Mouse (Mus musculus) neural tube, embryonic 15.5 days (tissue): ENCODE data around the gene Gm36864. TPM values are rescaled to one million over a fixed set of nuclear protein-coding genes. Genes with fewer than 3 reads are reported as not detected.
A peak's percentile ranks its signal among the peaks of the same experiment; 100 is the strongest.
"Not testable (repeated sequence)": the region's sequence is repeated elsewhere in the genome, so short reads cannot be mapped to it uniquely, and the experiment has no call there.

Experiments
- ATAC-seq: fragments of 200-750 bp; cut with Nextera tagmentation; 2 replicates; pipeline ENCODE4 v1.8.0; 2017; ENCODE audit warnings: mild to moderate bottlenecking, moderate TSS enrichment, moderate library complexity; ENCODE audit not compliant: low FRiP score
- H3K27ac ChIP-seq: fragments of 300-500 bp; sonication (generic); replicated peaks from 2 replicates; pipeline ENCODE4 v1.5.1; 2015; ENCODE audit warnings: mild to moderate bottlenecking, inconsistent platforms
- H3K27me3 ChIP-seq: fragments of 300-500 bp; sonication (generic); replicated peaks from 2 replicates; pipeline ENCODE4 v1.6.1; 2015; ENCODE audit warnings: inconsistent platforms
- H3K36me3 ChIP-seq: fragments of 300-500 bp; sonication (generic); 2 replicates; pipeline ENCODE4 v1.6.1; 2015; ENCODE audit warnings: inconsistent platforms
- H3K4me1 ChIP-seq: fragments of 300-500 bp; sonication (generic); 2 replicates; pipeline ENCODE4 v1.6.1; 2015; ENCODE audit warnings: inconsistent platforms
- H3K4me2 ChIP-seq: fragments of 300-500 bp; sonication (generic); 2 replicates; pipeline ENCODE4 v1.6.1; 2015; ENCODE audit warnings: inconsistent platforms, mild to moderate bottlenecking, moderate library complexity
- H3K4me3 ChIP-seq: fragments of 300-500 bp; sonication (generic); replicated peaks from 2 replicates; pipeline ENCODE4 v1.5.1; 2015; ENCODE audit warnings: mild to moderate bottlenecking, inconsistent platforms
- H3K9ac ChIP-seq: fragments of 300-500 bp; sonication (generic); replicated peaks from 2 replicates; pipeline ENCODE4 v1.6.1; 2015; ENCODE audit warnings: mild to moderate bottlenecking, inconsistent platforms
- H3K9me3 ChIP-seq: fragments of 300-500 bp; sonication (generic); replicated peaks from 2 replicates; pipeline ENCODE4 v1.6.1; 2016; ENCODE audit warnings: inconsistent platforms
- WGBS: fragments of 180-500 bp; shearing (Covaris S2); methylation state at CpG from one replicate; pipeline ENCODE4 v1.1.7; 2015; ENCODE audit warnings: mixed read lengths; 5-methylcytosine and 5-hydroxymethylcytosine counted together
- polyA plus RNA-seq: library from polyadenylated mRNA; unstranded; fragments of >200 nt; fragmentation: Nextera tagmentation; extraction: Ambion mirVana; gene quantifications from 2 replicates; pipeline ENCODE4 v1.2.1, GENCODE M21; 2015

Gm36864 gene
- polyA plus RNA-seq, 1 experiment from 2014 or later, result not detected

GRCm38 (mm10) chr7:44240712-44241111 is 4.7 kb downstream of the Gm36864 start:
- no peak for ATAC-seq
- 50% methylated on average over 1 of the region's 1 CpGs for WGBS
- no peak overlapping the region for H3K27ac ChIP-seq
- no peak overlapping the region for H3K4me3 ChIP-seq
- no peaks in the 10 kb centered on the region for H3K27me3 ChIP-seq
- H3K4me2 ChIP-seq, result no peak overlapping the region
- no peak overlapping the region for H3K9ac ChIP-seq
- no peaks in the 10 kb centered on the region for H3K9me3 ChIP-seq
- no peaks in the 10 kb centered on the region for H3K36me3 ChIP-seq
- H3K4me1 ChIP-seq, result peaks cover 7% of the 10 kb centered on the region

- ATAC-seq, result no peak
- H3K9me3 ChIP-seq, result no peaks in the 10 kb centered on the region
- WGBS, result 83% methylated on average over 2 of the region's 2 CpGs
Measured at GRCm38 (mm10) chr7:44241163-44241562, 5.2 kb downstream of the Gm36864 start.

DNA sequence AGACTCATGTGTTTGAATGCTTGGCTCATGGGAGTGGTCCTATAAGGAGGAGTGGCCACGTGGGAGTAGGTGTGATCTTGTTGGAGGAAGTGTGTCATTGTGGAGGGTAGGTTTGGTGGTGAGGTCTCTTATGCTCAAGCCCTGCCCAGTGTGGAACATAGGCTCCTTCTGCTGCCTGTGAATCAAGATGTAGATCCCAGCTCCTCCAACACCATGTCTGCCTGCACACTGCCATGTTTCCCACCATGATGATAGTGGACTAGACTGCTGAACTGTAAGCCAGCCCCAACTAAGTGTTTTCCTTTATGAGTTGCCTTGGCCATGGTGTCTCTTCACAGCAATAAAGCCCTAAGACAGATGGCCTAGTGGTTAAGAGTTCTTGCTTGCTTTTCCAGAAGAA is 8.1 kb downstream of the Gm36864 start:
- Histone ChIP-seq H3K27me3 (no peaks in the 10 kb centered on the region), H3K27ac (no peak overlapping the region)

More at GRCm38 (mm10) chr7:44241163-44241562, 5.2 kb downstream of the Gm36864 start:
- H3K4me1 ChIP-seq, result peaks cover 9% of the 10 kb centered on the region
- H3K4me3 ChIP-seq, result no peak overlapping the region
- no peak overlapping the region for H3K27ac ChIP-seq
- H3K4me2 ChIP-seq, result no peak overlapping the region
- H3K9ac ChIP-seq, result no peak overlapping the region
- H3K27me3 ChIP-seq, result no peaks in the 10 kb centered on the region
- H3K36me3 ChIP-seq, result no peaks in the 10 kb centered on the region

GRCm38 (mm10) chr7:44246055-44246983 is 10.3 kb downstream of the Gm36864 start, which contains the start of the genes 1700028J19Rik and 2410002F23Rik:
Gene 1700028J19Rik (minus strand): TSS chr7:44246695.
Gene 2410002F23Rik (plus strand): TSS chr7:44246722.
- ATAC-seq, result peak; percentile 88
- H3K36me3 ChIP-seq, result peaks cover 26% of the 10 kb centered on the region
- H3K9ac ChIP-seq, result peak within 1 kb of the TSS; percentile 98
- under 1% methylated on average over 62 of the region's 62 CpGs for WGBS
- peak within 1 kb of the TSS; percentile 92 for H3K4me3 ChIP-seq
- peak within 1 kb of the TSS; percentile 67 for H3K4me2 ChIP-seq
- H3K4me1 ChIP-seq, result peaks cover 37% of the 10 kb centered on the region
- peak within 1 kb of the TSS; percentile 97 for H3K27ac ChIP-seq
- no peaks in the 10 kb centered on the region for H3K9me3 ChIP-seq
- H3K27me3 ChIP-seq, result no peaks in the 10 kb centered on the region

More for the DNA sequence above, 8.1 kb downstream of the Gm36864 start:
- 63% methylated on average over 1 of the region's 1 CpGs for WGBS
- no peaks in the 10 kb centered on the region for H3K9me3 ChIP-seq
- H3K4me1 ChIP-seq, result peaks cover 26% of the 10 kb centered on the region
- H3K36me3 ChIP-seq, result peaks cover 6% of the 10 kb centered on the region
- H3K4me2 ChIP-seq, result no peak overlapping the region
- H3K4me3 ChIP-seq, result no peak overlapping the region
- no peak overlapping the region for H3K9ac ChIP-seq
- no peak for ATAC-seq

DNA sequence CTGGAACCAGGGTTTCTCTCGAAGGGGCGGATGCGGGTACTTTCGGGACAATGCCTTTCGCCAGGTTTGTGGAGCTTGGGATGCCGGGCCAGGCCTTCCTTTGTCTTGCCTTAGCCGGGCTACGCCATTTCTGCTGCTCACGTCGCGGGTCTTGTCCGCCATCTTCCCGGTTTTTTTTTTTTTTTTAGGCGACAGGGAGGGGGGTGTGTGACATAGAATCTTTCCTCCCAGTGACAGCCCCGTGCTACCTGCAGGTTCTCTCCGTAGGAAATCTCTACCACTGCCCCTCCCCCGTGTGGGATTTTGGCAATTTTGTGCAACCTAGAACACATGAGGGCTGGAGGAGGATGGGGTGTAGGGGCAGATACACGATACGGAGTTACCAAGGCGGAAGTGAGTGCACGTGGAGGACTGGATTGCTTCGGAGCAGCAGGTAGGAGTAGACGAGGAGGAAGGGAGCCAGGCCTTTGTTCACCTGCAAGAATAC is 11.1 kb downstream of the Gm36864 start:
- H3K36me3 ChIP-seq, result peaks cover 28% of the 10 kb centered on the region
- H3K9ac ChIP-seq, result peak overlapping the region; percentile 98
- H3K27ac ChIP-seq, result peak overlapping the region; percentile 97
- peaks cover 38% of the 10 kb centered on the region for H3K4me1 ChIP-seq
- H3K9me3 ChIP-seq, result no peaks in the 10 kb centered on the region
- peak; percentile 54 for ATAC-seq
- no peaks in the 10 kb centered on the region for H3K27me3 ChIP-seq
- under 1% methylated on average over 23 of the region's 23 CpGs for WGBS
- peak overlapping the region; percentile 67 for H3K4me2 ChIP-seq
- H3K4me3 ChIP-seq, result peak overlapping the region; percentile 92

DNA sequence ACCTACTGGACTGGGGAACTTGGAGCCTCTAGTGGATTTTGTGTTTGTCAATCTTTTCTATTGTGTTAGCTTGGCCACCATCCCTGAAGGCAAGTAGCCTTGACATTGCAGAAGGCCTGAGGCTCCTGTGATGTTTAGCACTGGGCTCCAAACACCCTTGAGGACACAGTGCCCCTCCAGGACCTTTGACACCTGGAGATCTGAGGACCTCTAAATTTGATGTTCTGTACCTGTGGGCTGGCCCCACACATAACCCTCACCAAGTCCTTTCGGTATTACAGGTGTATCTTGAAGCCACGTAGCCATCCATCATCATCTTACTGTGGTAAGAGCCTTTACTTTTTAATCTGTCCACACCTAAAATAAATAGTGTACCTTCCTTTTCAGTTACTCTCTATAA is 12.0 kb downstream of the Gm36864 start:
- peaks cover 38% of the 10 kb centered on the region for H3K36me3 ChIP-seq
- 93% methylated on average over 2 of the region's 2 CpGs for WGBS
- H3K4me3 ChIP-seq, result peak overlapping the region; percentile 92
- 0 out of 2 replicates have a peak overlapping the region, but pooled peaks have one; percentile 18 for H3K27ac ChIP-seq
- no peaks in the 10 kb centered on the region for H3K27me3 ChIP-seq
- peaks cover 45% of the 10 kb centered on the region for H3K4me1 ChIP-seq
- no peaks in the 10 kb centered on the region for H3K9me3 ChIP-seq
- H3K9ac ChIP-seq, result peak overlapping the region; percentile 98; the same call in 1 of the 2 replicates
- peak overlapping the region; percentile 67 for H3K4me2 ChIP-seq
- ATAC-seq, result no peak

- ATAC-seq, result no peak
- Histone ChIP-seq H3K4me3 (no peak overlapping the region), H3K27me3 (no peaks in the 10 kb centered on the region), H3K4me1 (peaks cover 45% of the 10 kb centered on the region), H3K36me3 (peaks cover 43% of the 10 kb centered on the region), H3K4me2 (no peak overlapping the region), H3K9me3 (no peaks in the 10 kb centered on the region), H3K27ac (no peak overlapping the region), H3K9ac (no peak overlapping the region)
- 94% methylated on average over 4 of the region's 4 CpGs for WGBS
Measured at GRCm38 (mm10) chr7:44249248-44249647, 13.3 kb downstream of the Gm36864 start.

DNA sequence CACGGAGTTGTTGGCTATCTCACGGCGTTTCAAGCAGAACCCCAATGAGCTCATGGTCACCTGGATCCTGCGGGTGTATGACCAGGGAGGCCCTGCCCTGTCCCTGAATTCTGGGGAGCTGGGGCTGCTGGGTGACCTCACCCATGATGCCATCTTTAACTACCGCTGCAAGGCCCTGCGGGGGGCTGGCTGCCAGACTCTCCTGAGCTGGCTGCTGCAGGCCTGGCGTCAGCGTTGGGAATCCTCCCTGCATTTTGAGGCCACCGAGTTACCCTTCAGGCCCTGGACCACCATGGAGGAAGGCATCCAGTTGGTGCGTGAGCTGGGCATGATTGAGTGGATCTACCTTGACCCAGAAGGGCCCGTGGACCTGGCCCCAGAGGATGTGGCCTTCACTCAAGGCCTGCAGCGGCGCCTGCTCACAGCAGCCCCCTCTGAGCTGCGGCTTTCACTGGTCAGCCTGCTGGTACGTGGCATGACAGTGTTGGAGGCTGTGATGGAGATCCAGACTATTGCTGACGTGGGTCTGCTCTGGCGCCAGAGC is 14.8 kb downstream of the Gm36864 start:
- not testable (repeated sequence) for H3K9me3 ChIP-seq, H3K27ac ChIP-seq, H3K4me3 ChIP-seq, H3K27me3 ChIP-seq, ATAC-seq, H3K4me2 ChIP-seq, H3K9ac ChIP-seq
- Histone ChIP-seq H3K4me1 (peaks cover 37% of the 10 kb centered on the region), H3K36me3 (peaks cover 43% of the 10 kb centered on the region)
- 90% methylated on average over 17 of the region's 17 CpGs for WGBS

GRCm38 (mm10) chr7:44253023-44253616 is 17.1 kb downstream of the Gm36864 start:
- Histone ChIP-seq H3K27me3 (no peaks in the 10 kb centered on the region), H3K9ac (no peak overlapping the region), H3K27ac (no peak overlapping the region), H3K4me2 (no peak overlapping the region), H3K4me1 (peaks cover 27% of the 10 kb centered on the region), H3K36me3 (peaks cover 43% of the 10 kb centered on the region), H3K4me3 (no peak overlapping the region), H3K9me3 (no peaks in the 10 kb centered on the region)
- ATAC-seq, result no peak
- 77% methylated on average over 15 of the region's 15 CpGs for WGBS

DNA sequence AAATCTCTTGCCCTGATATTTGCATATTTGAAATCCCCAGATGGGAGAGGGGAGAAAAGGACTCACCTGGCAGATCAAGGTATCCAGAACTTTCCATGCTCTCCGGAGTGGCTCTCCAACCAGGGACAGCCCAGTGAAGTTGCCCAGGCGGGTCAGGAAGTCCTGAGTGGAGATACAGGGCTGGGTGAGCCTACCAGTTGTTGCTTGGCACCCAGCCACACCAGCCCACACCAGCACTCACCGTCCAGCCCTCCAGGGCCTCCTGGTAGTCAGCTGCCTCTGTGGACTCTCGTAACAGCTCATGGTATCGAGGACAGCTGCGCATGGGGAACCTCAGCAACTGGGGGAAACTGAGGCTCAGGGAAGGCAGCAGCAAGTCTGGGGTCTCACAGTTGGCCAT is 19.0 kb downstream of the Gm36864 start:
- H3K9me3 ChIP-seq, result no peaks in the 10 kb centered on the region
- 82% methylated on average over 6 of the region's 6 CpGs for WGBS
- no peak overlapping the region for H3K9ac ChIP-seq
- no peak overlapping the region for H3K27ac ChIP-seq
- H3K4me2 ChIP-seq, result no peak overlapping the region
- no peaks in the 10 kb centered on the region for H3K27me3 ChIP-seq
- H3K4me3 ChIP-seq, result no peak overlapping the region
- ATAC-seq, result no peak
- peaks cover 28% of the 10 kb centered on the region for H3K36me3 ChIP-seq
- peaks cover 11% of the 10 kb centered on the region for H3K4me1 ChIP-seq

DNA sequence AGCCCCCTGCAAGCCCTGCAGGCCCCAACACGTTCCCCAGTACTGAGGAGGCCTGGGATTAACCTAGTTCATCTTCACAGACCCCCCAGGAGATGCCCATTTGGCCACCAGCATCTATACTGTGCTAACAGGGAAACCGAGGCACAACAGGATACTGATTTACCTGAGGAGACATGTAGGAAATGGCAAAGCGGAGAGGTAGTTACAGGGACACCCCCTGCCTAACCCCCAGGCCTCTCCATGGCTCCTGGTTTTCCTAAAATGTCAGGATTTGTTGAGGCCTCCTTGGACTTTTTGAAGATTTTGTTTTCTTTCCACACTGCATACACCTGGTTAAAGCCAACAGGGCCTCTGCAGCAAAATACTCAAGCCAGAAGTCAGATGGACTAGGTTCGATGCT is 21.3 kb downstream of the Gm36864 start, which contains the start of gene Acp4:
Acp4 (minus strand) TSS at position 101 of the 400 bp plus-strand sequence.
- no peak within 1 kb of the TSS for H3K27ac ChIP-seq
- H3K9me3 ChIP-seq, result no peaks in the 10 kb centered on the region
- peaks cover 12% of the 10 kb centered on the region for H3K36me3 ChIP-seq
- no peak within 1 kb of the TSS for H3K4me3 ChIP-seq
- no peak within 1 kb of the TSS for H3K9ac ChIP-seq
- H3K4me1 ChIP-seq, result peaks cover 5% of the 10 kb centered on the region; the same call in 1 of the 2 replicates
- H3K4me2 ChIP-seq, result no peak within 1 kb of the TSS
- ATAC-seq, result no peak
- H3K27me3 ChIP-seq, result 0 out of 2 replicates have a peak, but pooled peaks cover 8% of the 10 kb centered on the region
- WGBS, result 84% methylated on average over 4 of the region's 4 CpGs
